Mouse (Mus musculus) embryonic facial prominence, embryonic 11.5 days (tissue): ENCODE results near the gene D5Ertd579e. TPM values are rescaled to one million over a fixed set of nuclear protein-coding genes. Genes with fewer than 3 reads are reported as not detected.

ENCODE experiments used
- ATAC-seq: fragments of 200-750 bp; cut with Nextera tagmentation; replicated peaks from 2 replicates; pipeline ENCODE4 v1.8.0; 2017; ENCODE audit warnings: low read depth; ENCODE audit not compliant: insufficient number of reproducible peaks, low FRiP score, low TSS enrichment
- DNase-seq: peaks from one replicate; pipeline ENCODE4 v3.0.0-alpha.2; 2015; ENCODE audit warnings: low spot score
- H3K27ac ChIP-seq: fragments of 300-500 bp; sonication (generic); replicated peaks from 2 replicates; pipeline ENCODE4 v1.5.1; 2014; ENCODE audit warnings: mild to moderate bottlenecking, low read depth, low read length, control low read depth
- H3K27me3 ChIP-seq: fragments of 300-500 bp; sonication (generic); 2 replicates; pipeline ENCODE4 v1.6.1; 2014; ENCODE audit warnings: mild to moderate bottlenecking, low read length, moderate library complexity, mixed read lengths; ENCODE audit not compliant: control insufficient read depth, insufficient read depth
- H3K36me3 ChIP-seq: fragments of 300-500 bp; sonication (generic); replicated peaks from 2 replicates; pipeline ENCODE4 v1.6.1; 2014; ENCODE audit warnings: low read depth, mild to moderate bottlenecking, low read length, moderate library complexity, mixed read lengths; ENCODE audit not compliant: control insufficient read depth, insufficient read depth
- H3K4me1 ChIP-seq: fragments of 300-500 bp; sonication (generic); 2 replicates; pipeline ENCODE4 v1.6.1; 2014; ENCODE audit warnings: low read length, mixed read lengths; ENCODE audit not compliant: control insufficient read depth, insufficient read depth
- H3K4me2 ChIP-seq: fragments of 300-500 bp; sonication (generic); 2 replicates; pipeline ENCODE4 v1.6.1; 2014; ENCODE audit warnings: low read depth, mild to moderate bottlenecking, control low read depth, low read length, moderate library complexity
- H3K4me3 ChIP-seq: fragments of 300-500 bp; sonication (generic); 2 replicates; pipeline ENCODE4 v1.5.1; 2014; ENCODE audit warnings: low read depth, low read length, control low read depth
- H3K9ac ChIP-seq: fragments of 300-500 bp; sonication (generic); replicated peaks from 2 replicates; pipeline ENCODE4 v1.6.1; 2014; ENCODE audit warnings: mild to moderate bottlenecking, control low read depth, low read length
- H3K9me3 ChIP-seq: fragments of 300-500 bp; sonication (generic); replicated peaks from 2 replicates; pipeline ENCODE4 v1.6.1; 2016; ENCODE audit warnings: mild to moderate bottlenecking, low read length, inconsistent platforms, mixed read lengths; ENCODE audit not compliant: control insufficient read depth
- WGBS: fragments of 180-500 bp; shearing (Covaris S2); extraction: QIAGEN DNeasy Blood & Tissue Kit; methylation state at CpG from one replicate; pipeline ENCODE4 v1.1.7; 2014; 5-methylcytosine and 5-hydroxymethylcytosine counted together
- polyA plus RNA-seq: library from polyadenylated mRNA; unstranded; fragments of >200 nt; fragmentation: Nextera tagmentation; extraction: Ambion mirVana; gene quantifications from 2 replicates; pipeline ENCODE4 v1.2.1, GENCODE M21; 2014

Gene D5Ertd579e
- polyA plus RNA-seq, 1 experiment from 2014 or later, result 28.6 TPM

DNA sequence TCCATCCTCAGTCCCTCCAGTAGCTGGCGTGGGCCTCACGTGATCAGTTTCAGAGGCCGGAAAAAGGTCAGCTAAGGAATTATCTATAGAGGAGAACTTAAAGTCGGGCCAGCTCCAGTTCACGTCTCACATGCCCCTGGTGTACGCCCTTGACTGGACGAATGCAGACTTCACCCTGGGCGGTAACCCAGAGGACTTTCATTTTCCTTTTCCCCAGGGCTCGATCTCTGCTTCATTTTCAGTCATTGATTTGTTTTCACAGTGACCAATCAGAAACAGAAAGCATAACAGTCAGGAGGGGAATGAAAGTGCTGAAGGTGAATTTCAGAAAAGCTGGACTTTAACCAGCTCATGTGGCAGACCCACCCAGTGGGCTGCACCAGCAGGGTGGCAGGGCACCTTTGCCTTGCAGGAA lies 30.6 kb upstream of the D5Ertd579e start:
- Histone ChIP-seq H3K27ac (no peak overlapping the region), H3K9ac (no peak overlapping the region), H3K36me3 (no peaks in the 10 kb centered on the region), H3K4me1 (no peaks in the 10 kb centered on the region), H3K27me3 (no peaks in the 10 kb centered on the region), H3K9me3 (no peaks in the 10 kb centered on the region), H3K4me2 (no peak overlapping the region), H3K4me3 (no peak overlapping the region)
- no peak for ATAC-seq
- 60% methylated on average over 9 of the region's 9 CpGs for WGBS
- no peak for DNase-seq

GRCm38 (mm10) chr5:36725861-36726260 lies 30.0 kb upstream of the D5Ertd579e start:
- no peak overlapping the region for H3K9ac ChIP-seq

DNA sequence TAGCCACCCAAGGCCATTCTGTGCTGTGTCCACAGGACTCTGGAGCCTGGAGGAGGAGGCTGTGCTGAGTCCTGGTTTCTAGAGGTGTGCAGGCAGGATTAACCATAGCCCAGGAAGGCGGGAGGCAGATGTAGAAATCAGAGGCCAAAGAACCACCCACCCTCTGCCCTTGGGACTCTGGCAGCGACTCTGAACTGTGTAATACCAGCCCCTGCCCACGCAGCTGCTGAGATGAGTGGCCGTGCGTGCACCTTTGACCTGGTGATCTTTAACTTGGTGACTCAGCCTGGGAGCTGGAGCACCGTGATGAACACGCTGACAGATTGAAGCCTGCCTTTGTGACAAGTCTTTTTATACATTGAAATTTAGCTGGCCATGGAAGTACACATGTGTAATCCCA lies 28.4 kb upstream of the D5Ertd579e start:
- Histone ChIP-seq H3K27ac (no peak overlapping the region), H3K27me3 (no peaks in the 10 kb centered on the region), H3K4me1 (no peaks in the 10 kb centered on the region), H3K4me3 (no peak overlapping the region), H3K9ac (no peak overlapping the region), H3K4me2 (no peak overlapping the region), H3K36me3 (no peaks in the 10 kb centered on the region), H3K9me3 (no peaks in the 10 kb centered on the region)
- ATAC-seq, result no peak
- no peak for DNase-seq
- WGBS, result 64% methylated on average over 7 of the region's 7 CpGs

More at GRCm38 (mm10) chr5:36725861-36726260, 30.0 kb upstream of the D5Ertd579e start:
- no peak for ATAC-seq
- DNase-seq, result no peak
- Histone ChIP-seq H3K4me2 (no peak overlapping the region), H3K27ac (no peak overlapping the region), H3K27me3 (no peaks in the 10 kb centered on the region), H3K4me1 (no peaks in the 10 kb centered on the region), H3K9me3 (no peaks in the 10 kb centered on the region), H3K4me3 (no peak overlapping the region), H3K36me3 (no peaks in the 10 kb centered on the region)
- 58% methylated on average over 12 of the region's 12 CpGs for WGBS

GRCm38 (mm10) chr5:36723356-36723755 lies 27.5 kb upstream of the D5Ertd579e start:
- DNase-seq (no peak), ATAC-seq (no peak)
- Histone ChIP-seq H3K4me3 (no peak overlapping the region), H3K4me2 (no peak overlapping the region), H3K9me3 (no peaks in the 10 kb centered on the region), H3K4me1 (no peaks in the 10 kb centered on the region), H3K9ac (no peak overlapping the region), H3K36me3 (no peaks in the 10 kb centered on the region), H3K27ac (no peak overlapping the region), H3K27me3 (no peaks in the 10 kb centered on the region)
- 49% methylated on average over 9 of the region's 9 CpGs for WGBS

- Histone ChIP-seq H3K4me3 (no peak overlapping the region), H3K36me3 (no peaks in the 10 kb centered on the region), H3K4me2 (no peak overlapping the region), H3K27me3 (no peaks in the 10 kb centered on the region), H3K9me3 (no peaks in the 10 kb centered on the region), H3K9ac (no peak overlapping the region), H3K27ac (no peak overlapping the region), H3K4me1 (no peaks in the 10 kb centered on the region)
- no peak for ATAC-seq
- no peak for DNase-seq
- 81% methylated on average over 6 of the region's 6 CpGs for WGBS
Measured at GRCm38 (mm10) chr5:36722415-36722856, 26.6 kb upstream of the D5Ertd579e start.

- WGBS, result 81% methylated on average over 5 of the region's 5 CpGs
- no peak overlapping the region for H3K4me2 ChIP-seq
Measured at GRCm38 (mm10) chr5:36720710-36721375, 25.0 kb upstream of the D5Ertd579e start.

GRCm38 (mm10) chr5:36720219-36720618 lies 24.4 kb upstream of the D5Ertd579e start:
- no peak for ATAC-seq
- no peak overlapping the region for H3K4me2 ChIP-seq
- DNase-seq, result no peak
- H3K36me3 ChIP-seq, result no peaks in the 10 kb centered on the region
- H3K9ac ChIP-seq, result no peak overlapping the region
- WGBS, result 86% methylated on average over 5 of the region's 5 CpGs
- H3K4me1 ChIP-seq, result no peaks in the 10 kb centered on the region
- no peaks in the 10 kb centered on the region for H3K9me3 ChIP-seq
- H3K27ac ChIP-seq, result no peak overlapping the region
- no peak overlapping the region for H3K4me3 ChIP-seq
- H3K27me3 ChIP-seq, result no peaks in the 10 kb centered on the region

More at GRCm38 (mm10) chr5:36720710-36721375, 25.0 kb upstream of the D5Ertd579e start:
- ATAC-seq (no peak), DNase-seq (no peak)
- Histone ChIP-seq H3K36me3 (no peaks in the 10 kb centered on the region), H3K27ac (no peak overlapping the region), H3K4me1 (no peaks in the 10 kb centered on the region), H3K9ac (no peak overlapping the region), H3K4me3 (no peak overlapping the region), H3K9me3 (no peaks in the 10 kb centered on the region), H3K27me3 (no peaks in the 10 kb centered on the region)

- Histone ChIP-seq H3K27me3 (no peaks in the 10 kb centered on the region), H3K9me3 (no peaks in the 10 kb centered on the region), H3K4me1 (no peaks in the 10 kb centered on the region), H3K9ac (no peak overlapping the region), H3K27ac (no peak overlapping the region), H3K4me2 (no peak overlapping the region), H3K4me3 (no peak overlapping the region), H3K36me3 (no peaks in the 10 kb centered on the region)
- no peak for ATAC-seq
- WGBS, result 87% methylated on average over 3 of the region's 3 CpGs
- no peak for DNase-seq
Measured at GRCm38 (mm10) chr5:36719601-36720000, 23.8 kb upstream of the D5Ertd579e start.
